Mouse (Mus musculus) thymus, postnatal 10 days (tissue): ENCODE measurements at regions not wholly inside any gene's neighbourhood (a gene's known extent, or its start where the extent isn't known, plus 50 kb on each side); places are given as distances from the start of the nearest gene placed in this dataset.

ENCODE experiments used
- DNase-seq, 2 experiments: peaks; one replicate each; pipeline ENCODE4 v3.0.0; 2021; ENCODE audit warnings: low spot score in 2 of 2

DNA sequence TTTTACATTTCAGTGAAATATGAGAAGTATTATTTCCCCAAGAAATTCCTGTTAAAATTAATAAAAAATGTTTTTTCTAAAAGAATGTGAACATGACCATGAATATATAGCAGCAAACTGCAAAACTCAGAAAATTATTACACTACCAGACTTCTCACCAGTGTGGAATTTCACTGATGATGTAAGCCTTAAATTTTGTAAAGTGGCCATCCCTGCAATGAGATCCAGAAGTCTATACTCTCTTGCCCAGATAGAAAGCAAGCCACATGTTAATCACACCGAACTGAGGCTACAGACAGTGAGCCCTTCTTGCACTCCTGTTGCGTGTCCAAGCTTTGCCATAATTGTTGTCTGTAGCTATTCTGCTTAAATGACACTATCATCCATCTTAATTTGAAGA, 62.6 kb upstream of the P3h2 start:
- DNase-seq = no peak

DNA sequence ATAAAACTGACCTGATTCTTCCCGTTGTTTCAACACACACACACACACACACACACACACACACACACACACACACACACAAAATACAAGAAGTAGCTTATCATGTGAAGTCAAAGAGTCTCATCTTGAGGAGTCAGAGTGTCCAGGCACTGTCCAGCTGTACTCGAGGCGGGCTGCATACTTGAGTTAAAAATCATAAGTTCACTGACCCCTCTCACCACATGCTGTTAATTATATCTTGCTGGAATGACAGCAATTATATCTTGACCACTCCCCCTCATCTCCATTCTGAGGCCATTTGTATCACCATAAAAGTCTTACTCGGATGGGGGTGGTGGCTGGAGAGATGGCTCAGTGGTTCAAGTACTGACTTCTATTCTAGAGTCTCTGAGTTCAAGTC, 58.5 kb upstream of the P3h2 start:
- DNase-seq = no peak

DNA sequence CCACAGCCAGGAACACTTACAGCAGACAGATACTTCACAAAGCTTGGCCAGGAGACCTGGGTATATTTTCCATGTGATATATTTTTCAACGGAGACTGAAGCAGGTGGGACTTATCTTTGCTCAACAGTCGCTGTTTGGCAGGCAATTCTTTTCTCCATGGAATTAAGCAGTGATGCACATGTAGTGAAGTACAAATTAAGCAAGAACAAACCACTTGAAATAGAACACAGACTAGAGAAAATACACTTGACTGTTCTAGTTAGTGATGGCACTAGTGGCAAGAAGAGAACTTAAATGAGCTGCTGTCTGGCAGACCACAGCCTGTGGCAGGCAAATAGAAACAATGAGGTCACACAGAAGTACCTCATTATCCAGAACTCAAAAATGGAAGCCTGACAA, 57.8 kb upstream of the P3h2 start:
- DNase-seq = no peak

DNA sequence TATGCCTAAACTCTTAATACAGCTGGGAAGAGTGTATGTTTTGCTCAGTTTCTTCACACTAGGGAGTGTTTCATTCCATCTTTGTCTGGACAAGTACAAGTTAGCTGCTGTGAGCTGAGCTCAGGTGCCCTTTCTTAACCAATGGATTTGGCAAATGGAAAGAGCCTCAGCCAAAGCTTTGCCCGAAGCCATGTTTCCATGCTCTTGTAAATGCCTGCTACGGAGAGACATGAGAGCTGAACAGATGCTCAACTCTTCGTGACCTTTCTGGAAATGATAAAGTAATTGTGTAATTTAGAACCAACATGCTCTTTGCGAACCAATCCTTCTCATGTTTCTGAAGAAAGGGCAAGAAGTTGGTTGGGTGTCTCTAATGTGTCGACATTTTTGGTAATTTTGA, 52.0 kb upstream of the P3h2 start:
- no peak for DNase-seq
